Mouse (Mus musculus) bone marrow macrophage, adult 2 months (primary cell): ENCODE data around the gene Igsf6.

Experiments used
- CTCF ChIP-seq: IDR thresholded peaks from 2 replicates; pipeline ENCODE4 v1.5.1; 2012; ENCODE audit warnings: low read depth, mild to moderate bottlenecking, low read length, moderate library complexity
- POLR2A ChIP-seq: IDR thresholded peaks from 2 replicates; pipeline ENCODE4 v1.6.1; 2012; ENCODE audit warnings: mild to moderate bottlenecking, low read depth, low read length, borderline replicate concordance

- TF ChIP-seq CTCF (no peak), POLR2A (no peak)
Measured at GRCm38 (mm10) chr7:121043004-121043403, 31.4 kb downstream of the Igsf6 start.
